Mouse (Mus musculus): ENCODE measurements around the gene Sycp2.

DNA sequence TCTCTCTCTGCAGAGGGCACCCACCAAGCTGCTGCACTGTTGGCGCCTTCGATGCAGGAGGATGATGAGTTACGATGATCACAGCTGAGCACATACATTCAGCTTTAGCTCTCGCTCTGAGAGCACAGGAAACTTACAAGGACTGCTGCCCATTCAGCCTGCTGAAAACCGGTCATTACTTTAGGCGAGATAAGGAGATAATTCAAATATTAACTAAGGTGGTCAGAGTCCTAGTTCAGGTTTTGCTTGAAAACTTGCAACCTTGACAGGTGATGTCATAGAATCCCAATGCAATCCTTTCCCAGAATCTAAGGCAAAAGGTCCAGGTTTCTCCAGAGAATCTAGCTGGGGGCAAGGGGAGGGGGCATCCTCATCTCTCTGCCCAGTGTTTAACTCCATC lies 21.9 kb upstream of the Sycp2 start:
- no peak for TF ChIP-seq CTCF (IDR thresholded peaks at IDR 0.05; ENCODE audit: extremely low read depth, insufficient read depth, insufficient read length, insufficient replicate concordance)
- no peak for TF ChIP-seq POLR2A (IDR thresholded peaks at IDR 0.05; ENCODE audit: low read depth, low read length)
